Mouse (Mus musculus) lung, postnatal 36 days (tissue): ENCODE measurements around the gene Casp7.
"Not testable (repeated sequence)": the region's sequence is repeated elsewhere in the genome, so short reads cannot be mapped to it uniquely, and the experiment has no call there.

Source experiments
- DNase-seq: peaks from one replicate; pipeline ENCODE4 v3.0.0; 2022; ENCODE audit warnings: mixed read lengths

Gene Casp7

GRCm38 (mm10) chr19:56396669-56397621 is at the start of gene Casp7:
Gene Casp7 (plus strand): TSS chr19:56397129.
- peak; percentile 81 for DNase-seq

GRCm38 (mm10) chr19:56349295-56349694 is 47.6 kb upstream of the Casp7 start:
- DNase-seq: peak; percentile 44

DNA sequence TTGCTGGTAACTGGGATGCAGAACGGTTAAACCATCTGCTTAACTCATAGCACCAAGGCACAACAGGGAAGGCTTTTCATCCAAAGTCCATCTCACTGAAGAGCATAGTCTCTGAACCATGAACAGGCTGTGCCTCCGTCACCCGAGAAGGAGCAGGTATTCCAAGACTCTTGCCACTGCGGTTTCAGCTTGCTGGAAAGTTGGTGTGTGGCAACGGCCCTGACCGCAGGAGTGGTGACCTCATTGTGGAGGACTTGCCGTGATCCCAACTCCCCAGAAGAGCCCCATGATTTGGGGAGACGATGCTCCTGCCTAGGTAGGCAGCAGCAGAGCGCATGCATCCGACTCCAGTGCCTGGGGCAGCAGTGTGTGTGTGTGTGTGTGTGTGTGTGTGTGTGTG is 43.2 kb upstream of the Casp7 start:
- DNase-seq: no peak

DNA sequence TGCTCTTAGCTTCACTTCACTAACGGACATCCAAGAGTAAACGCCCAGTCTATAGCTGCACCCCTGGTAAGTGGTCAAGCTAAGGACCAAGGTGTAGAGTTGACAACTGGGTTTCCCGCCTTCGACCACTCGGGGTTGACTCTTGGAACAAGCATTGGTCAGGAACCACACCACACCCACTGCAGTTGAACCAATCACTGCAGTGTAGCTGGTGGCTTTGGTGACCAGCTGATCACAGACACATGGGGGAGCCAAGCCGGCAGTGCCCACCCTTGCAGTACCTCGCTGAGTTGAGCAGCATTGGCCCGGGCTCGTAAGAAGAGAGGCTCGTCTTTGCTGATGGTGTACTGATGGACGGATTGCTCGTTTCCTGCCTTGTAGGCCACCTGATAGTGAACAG is 41.7 kb upstream of the Casp7 start:
- no peak for DNase-seq

DNA sequence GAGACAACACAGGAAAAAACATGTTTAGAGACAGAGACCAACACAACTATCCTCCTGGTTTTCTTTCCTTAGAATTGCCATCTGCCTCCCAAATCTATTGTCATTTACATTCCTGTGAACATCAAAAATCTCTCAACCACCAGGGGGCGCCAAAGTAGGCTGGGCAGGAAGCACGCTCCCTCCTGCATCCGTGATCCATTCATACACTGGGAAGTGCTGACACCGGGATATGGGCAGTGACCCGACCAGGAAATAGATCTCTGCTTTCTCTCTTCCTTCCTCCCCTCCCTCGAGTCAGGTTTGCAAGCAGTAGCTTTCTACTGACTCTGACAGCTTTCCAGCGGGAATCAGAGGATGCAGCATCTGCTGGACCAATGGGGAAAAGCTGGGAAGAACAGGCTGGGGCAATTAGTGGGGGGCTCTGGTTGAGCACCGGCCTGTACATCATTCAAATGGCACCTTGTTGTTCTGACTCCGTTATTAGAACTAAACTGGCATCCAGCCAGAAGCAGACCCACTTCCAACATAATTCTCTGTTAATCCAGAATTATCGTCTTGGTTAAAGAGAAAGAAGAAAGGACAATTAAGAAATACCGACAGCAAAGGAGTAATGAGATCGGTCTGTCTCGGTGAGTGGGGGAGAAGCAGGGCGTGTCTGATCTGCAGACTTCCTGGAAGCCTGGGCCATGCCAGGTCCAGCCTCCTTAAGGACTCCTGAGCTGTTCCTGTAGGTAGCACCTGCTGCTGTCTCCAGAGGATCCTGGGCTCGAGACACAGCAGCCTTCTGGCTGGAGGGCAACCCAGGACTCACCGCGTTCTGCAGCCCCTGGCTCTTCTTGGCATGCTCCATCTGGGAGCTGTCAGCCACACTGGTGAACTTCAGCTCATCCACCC is 40.2 kb upstream of the Casp7 start:
- peak; percentile 84 for DNase-seq

- DNase-seq: not testable (repeated sequence)
These were observed 39.6 kb upstream of the Casp7 start for GRCm38 (mm10) chr19:56357374-56357708.

GRCm38 (mm10) chr19:56358890-56359289 is 38.0 kb upstream of the Casp7 start:
- DNase-seq: no peak

- peak; percentile 68 for DNase-seq
These were observed 33.0 kb upstream of the Casp7 start for GRCm38 (mm10) chr19:56363721-56364460.

DNA sequence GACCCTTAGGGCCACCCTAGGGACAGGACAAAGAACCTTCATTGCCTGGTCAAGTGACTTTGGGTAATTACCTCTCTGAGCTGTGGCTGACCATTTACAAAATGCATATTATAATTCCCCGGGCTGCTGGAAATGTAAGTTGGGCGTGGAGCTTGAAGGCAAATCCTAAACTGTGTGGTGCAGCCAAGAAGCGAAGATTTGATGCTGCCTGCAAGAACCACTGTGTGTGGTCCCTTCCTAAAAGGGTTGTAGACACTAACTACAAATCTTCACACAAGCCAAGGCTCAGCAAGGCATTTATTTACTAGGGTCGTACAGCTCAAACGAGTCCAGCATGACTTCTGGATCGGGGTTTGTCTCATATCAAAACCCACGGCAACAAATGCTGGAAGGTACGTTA is 32.4 kb upstream of the Casp7 start:
- DNase-seq: no peak

- peak; percentile 61 for DNase-seq
These were observed 30.8 kb upstream of the Casp7 start for GRCm38 (mm10) chr19:56366168-56366567.

GRCm38 (mm10) chr19:56366625-56367024 is 30.3 kb upstream of the Casp7 start:
- DNase-seq: no peak

DNA sequence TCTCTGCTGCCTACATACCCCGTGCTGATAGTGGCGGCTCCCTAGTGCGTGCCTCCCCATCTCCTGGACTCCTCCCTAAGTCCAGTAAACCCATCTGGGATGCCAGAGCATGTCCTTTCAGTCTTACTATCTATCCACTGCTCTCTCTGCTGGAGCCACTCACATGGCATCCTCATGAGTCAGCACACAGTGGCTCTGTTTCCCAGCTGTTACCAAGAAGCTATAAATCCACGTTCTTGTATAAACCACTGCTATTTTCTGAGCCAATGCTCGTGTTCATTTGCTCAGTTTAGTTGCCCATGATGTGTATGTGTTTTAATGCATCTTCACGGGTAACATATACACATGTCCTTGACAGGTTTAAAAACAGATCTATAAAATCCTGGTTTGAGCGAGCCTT is 29.2 kb upstream of the Casp7 start:
- DNase-seq: no peak

GRCm38 (mm10) chr19:56368912-56369311 is 28.0 kb upstream of the Casp7 start:
- no peak for DNase-seq

GRCm38 (mm10) chr19:56370389-56371150 is 26.4 kb upstream of the Casp7 start:
- no peak for DNase-seq

DNA sequence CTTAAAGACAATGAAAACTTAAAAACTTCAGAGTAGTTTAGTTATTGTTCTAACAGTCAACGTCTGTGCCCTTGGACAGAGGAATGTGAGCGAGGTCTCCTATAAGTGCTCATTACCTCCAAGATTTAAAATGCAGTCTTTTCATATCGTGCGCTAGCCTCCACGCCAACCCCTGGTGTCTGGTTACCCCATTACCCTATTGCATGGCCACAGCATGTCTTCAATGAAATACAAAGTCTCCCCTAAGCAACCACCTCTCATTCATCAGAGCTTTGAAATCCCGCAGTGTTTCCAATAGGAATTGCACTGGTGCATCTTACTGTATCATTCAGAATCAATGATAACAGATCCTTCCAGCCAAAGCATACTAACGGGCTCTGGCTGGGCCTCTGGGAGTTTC is 24.7 kb upstream of the Casp7 start:
- no peak for DNase-seq

GRCm38 (mm10) chr19:56373246-56373645 is 23.7 kb upstream of the Casp7 start:
- DNase-seq: no peak

DNA sequence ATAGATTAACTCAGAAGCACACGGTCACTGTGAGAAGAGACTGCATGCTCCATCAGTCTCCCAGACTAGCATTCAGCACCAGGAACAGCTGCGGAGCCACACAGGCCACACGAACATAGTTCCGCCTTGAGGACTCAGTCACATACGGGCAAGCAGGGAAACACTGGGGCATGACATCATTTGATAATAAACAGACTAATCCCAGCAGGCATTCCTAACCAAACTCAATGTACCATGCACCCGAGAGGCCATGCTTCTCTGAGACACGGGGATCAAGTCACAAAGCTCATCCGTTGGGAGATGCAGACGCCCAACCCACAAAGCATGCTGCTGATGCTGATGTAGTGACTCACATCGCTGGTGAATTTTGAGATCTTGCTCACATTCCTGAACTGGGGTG is 22.9 kb upstream of the Casp7 start:
- DNase-seq: no peak

GRCm38 (mm10) chr19:56378007-56378406 is 18.9 kb upstream of the Casp7 start:
- no peak for DNase-seq

DNA sequence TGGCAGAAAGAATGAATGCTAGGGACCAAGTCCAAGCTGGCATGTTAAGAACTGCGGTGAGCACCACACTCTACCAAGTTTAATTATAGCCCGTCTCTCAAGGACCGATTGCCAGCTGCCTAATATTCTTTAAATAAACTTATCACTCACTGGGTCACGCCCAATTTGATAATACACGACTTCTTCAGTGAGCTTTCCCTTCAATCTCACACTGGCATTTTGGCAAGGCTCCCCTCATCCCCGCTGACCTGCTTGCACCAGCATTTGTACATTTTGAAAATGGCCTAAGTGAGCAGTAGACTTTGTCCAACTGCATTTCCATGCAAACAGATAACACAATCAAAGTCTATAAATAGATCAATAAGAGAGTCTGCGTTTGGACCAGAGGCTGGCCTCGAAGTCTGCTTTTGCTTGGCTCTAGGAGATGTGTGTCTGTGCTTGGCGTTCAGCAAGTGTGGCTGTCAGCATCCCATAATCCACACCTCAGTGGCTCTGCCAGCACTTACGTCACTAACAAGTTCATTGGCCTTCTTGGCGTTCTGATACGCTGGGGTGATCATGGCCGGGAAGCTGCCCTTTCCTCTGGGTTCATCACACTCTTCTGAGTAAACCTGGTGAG is 18.3 kb upstream of the Casp7 start:
- peak; percentile 30 for DNase-seq

GRCm38 (mm10) chr19:56380341-56380740 is 16.6 kb upstream of the Casp7 start:
- DNase-seq: no peak

- DNase-seq: no peak
These were observed 15.5 kb upstream of the Casp7 start for GRCm38 (mm10) chr19:56381407-56381806.

GRCm38 (mm10) chr19:56385546-56385945 is 11.4 kb upstream of the Casp7 start:
- DNase-seq: no peak
